Mouse (Mus musculus) olfactory bulb, adult 2 months (tissue): ENCODE measurements at regions not wholly inside any gene's neighbourhood (a gene's known extent, or its start where the extent isn't known, plus 50 kb on each side); places are given as distances from the start of the nearest gene placed in this dataset.
A peak's percentile ranks its signal among the peaks of the same experiment; 100 is the strongest.

ENCODE experiments used
- H3K27ac ChIP-seq: fragments of 200-500 bp; 2 replicates; pipeline ENCODE4 v1.5.1; 2012; ENCODE audit warnings: low read depth, low read length; ENCODE audit not compliant: insufficient read depth
- H3K4me1 ChIP-seq: fragments of 200-500 bp; 2 replicates; pipeline ENCODE4 v1.6.1; 2012; ENCODE audit warnings: low read length; ENCODE audit not compliant: control insufficient read depth, insufficient read depth
- H3K4me3 ChIP-seq: fragments of 200-500 bp; 2 replicates; pipeline ENCODE4 v1.5.1; 2012; ENCODE audit warnings: mild to moderate bottlenecking, low read depth, low read length, moderate library complexity; ENCODE audit not compliant: insufficient read depth
- CTCF ChIP-seq: fragments of 200-500 bp; IDR thresholded peaks from 2 replicates; pipeline ENCODE4 v1.5.1; 2012; ENCODE audit warnings: low read depth, mild to moderate bottlenecking, low read length, moderate library complexity; ENCODE audit not compliant: insufficient read depth
- POLR2A ChIP-seq: fragments of 200-500 bp; IDR thresholded peaks from 2 replicates; pipeline ENCODE4 v1.6.1; 2012; ENCODE audit warnings: mild to moderate bottlenecking, low read depth, low read length, moderate library complexity; ENCODE audit not compliant: insufficient read depth
- WGBS: fragments of 180-500 bp; shearing (Covaris S2); methylation state at CpG from one replicate; pipeline ENCODE4 v1.1.7; 2018; 5-methylcytosine and 5-hydroxymethylcytosine counted together

DNA sequence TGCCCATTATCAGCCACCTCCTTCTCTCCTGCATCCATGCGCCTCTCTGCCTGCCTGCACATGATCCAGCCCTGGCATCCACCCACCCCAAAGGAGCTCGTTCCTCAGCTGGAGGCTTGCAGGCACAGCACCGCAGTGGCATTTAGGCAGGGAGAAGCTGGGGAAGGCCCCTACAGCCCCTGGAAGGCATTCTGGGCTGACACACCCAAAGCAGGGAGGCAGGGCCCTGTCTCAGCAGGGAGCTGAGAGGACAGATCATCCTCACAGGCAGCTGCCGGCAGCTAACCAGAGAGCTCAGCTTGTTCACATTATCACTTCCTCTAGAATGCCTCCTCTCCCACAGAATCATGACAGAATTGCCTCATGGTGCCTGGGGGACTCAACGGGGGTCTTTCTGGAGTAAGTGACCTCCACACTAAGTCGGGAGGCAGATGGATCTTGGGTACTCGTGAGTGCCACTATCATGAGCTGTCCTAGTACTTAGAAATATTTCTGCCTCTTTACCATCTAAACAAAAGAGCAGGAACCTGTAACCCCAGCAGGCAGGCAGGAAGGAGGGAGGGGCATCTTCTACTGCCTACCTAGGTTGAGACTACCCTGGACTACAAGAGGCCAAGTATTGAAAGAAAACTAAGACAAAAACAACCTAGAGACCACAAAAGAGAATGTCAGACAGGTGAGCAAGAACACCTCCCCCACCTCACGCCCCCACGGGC is 94.5 kb upstream of the Spred2 start:
- 28% methylated on average over 9 of the region's 9 CpGs for WGBS
- peak overlapping the region; percentile 16 for H3K27ac ChIP-seq
- H3K4me3 ChIP-seq, result no peak overlapping the region
- H3K4me1 ChIP-seq, result peaks cover 32% of the 10 kb centered on the region
- TF ChIP-seq POLR2A (no peak), CTCF (no peak)

DNA sequence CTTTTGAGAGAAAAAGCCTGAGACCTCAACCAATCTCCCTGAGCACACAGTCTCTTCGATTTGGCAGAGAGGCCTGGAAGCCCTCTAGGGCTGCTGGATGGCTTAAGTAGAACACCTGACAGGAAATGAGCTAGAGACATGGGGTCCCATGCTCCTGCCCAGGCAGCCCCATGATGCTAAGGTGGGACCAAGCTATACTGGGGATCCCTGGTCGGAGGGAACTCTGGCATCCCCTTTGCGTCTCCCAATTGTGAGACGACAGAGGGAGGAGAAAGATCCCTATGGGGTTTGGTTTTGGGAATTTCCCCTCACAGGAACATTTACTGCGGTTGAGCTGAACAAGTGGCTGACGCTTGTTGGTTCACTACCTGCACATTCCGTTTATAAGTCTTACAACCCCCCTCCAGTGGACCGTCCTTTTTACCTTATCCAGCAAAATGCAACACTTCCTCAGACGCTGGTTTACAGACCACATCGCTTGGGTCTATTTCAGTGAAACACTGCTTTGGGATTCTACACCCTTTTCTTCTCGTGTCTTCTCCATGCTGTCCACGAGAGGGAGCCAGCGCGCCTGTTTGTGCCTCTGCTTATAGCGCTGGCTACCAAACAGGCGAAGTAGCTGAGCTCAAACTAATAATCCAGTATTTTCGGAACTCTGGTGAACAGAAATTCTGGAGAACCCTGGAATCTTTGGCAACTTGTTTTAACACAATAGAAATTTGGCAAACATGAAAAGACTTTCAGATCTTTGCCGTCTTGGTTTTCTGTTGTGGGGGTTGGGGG is 93.7 kb upstream of the Spred2 start:
- Histone ChIP-seq H3K27ac (peak overlapping the region; percentile 16; the same call in 1 of the 2 replicates), H3K4me1 (peaks cover 37% of the 10 kb centered on the region), H3K4me3 (no peak overlapping the region)
- 14% methylated on average over 18 of the region's 18 CpGs for WGBS
- TF ChIP-seq CTCF, result peak; percentile 79
- TF ChIP-seq POLR2A, result no peak

DNA sequence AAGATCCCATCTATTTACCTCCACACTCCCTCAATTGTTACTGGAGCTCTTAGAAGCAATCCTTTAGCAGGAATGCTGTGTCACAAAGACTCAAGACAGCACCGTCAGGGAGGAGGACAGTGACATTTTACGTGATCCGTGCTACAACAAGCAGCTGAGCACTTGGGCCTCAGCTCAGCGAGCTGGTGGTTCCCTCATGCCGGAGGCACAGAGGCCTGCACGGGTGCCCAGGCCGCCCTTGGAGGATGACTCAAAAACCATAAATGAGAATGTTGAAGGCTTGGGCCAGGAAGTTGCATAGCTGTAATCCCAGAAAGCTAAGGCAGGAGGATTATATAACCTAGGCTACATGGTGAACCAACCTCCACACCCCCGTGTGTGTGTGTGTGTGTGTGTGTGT is 89.6 kb upstream of the Spred2 start:
- peak overlapping the region; percentile 92 for H3K27ac ChIP-seq
- WGBS, result 45% methylated on average over 8 of the region's 8 CpGs
- H3K4me1 ChIP-seq, result peaks cover 29% of the 10 kb centered on the region
- no peak overlapping the region for H3K4me3 ChIP-seq
- no peak for TF ChIP-seq CTCF

DNA sequence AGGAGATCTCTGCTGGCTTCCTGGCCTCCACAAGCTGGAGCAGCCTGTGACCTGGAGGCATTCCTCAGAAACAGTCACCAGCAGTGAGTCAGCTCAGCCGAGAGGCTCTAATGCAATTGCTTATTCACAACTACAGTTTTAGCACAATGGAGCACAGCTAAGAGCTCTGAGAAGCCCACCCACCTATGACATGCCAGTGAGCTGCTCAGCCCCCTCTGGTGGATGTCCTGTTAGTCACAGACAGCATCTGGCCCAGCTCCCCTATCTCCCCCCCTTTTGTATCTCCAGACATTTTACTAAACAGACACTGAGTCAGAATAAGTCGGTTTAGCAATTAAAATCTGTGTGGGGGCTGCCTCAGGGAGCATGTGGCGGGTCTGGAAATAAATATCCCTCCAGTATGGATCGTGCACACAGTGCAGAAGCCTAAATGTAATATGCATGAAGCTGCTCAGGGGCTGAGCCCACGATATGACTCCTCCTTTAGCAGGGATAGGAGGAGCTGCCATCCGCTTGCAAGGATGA is 88.9 kb upstream of the Spred2 start:
- peaks cover 23% of the 10 kb centered on the region for H3K4me1 ChIP-seq
- peak overlapping the region; percentile 92 for H3K27ac ChIP-seq
- WGBS, result 13% methylated on average over 6 of the region's 6 CpGs
- no peak for TF ChIP-seq CTCF
- no peak overlapping the region for H3K4me3 ChIP-seq

DNA sequence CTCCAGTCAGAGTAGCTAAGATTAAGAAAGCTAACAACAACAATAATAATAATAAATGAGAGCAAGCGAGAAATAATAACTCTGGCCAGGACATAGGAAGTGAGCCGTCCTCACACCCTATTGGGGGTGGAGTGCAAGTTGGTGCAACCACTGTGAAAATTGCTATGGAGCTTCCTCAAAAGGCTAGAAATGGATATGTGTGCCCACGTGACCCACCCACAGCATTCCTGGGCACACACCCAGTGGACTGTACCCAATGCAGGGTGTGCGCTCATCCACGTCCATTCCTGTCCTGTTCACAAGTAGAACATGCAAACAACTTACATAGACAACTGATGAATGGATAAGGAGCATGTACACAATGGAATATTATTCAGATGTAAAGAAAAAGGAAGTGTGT is 85.2 kb upstream of the Spred2 start:
- Histone ChIP-seq H3K27ac (no peak overlapping the region), H3K4me3 (no peak overlapping the region), H3K4me1 (peaks cover 23% of the 10 kb centered on the region)
- WGBS, result 85% methylated on average over 5 of the region's 5 CpGs
- TF ChIP-seq CTCF, result no peak
- no peak for TF ChIP-seq POLR2A

DNA sequence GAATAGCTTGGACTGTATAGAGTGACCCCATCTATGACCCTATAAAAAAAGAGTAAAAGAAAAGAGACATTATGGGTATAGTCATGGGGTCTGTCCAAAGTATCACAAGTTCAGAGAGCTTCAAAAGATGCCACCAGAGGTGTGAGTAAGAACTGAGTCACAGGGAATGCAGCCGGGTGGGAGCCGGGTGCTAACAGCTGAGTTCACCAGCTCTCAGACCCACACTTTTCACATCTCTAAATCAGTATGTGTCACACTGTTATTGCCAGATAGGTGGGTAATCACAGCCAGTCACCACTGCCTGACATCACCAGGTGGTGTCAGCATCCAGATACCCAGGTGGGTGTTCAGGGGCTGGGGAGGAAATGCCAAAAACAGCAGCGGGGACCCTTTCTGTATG is 81.1 kb upstream of the Spred2 start:
- Histone ChIP-seq H3K4me1 (peaks cover 8% of the 10 kb centered on the region; the same call in 1 of the 2 replicates), H3K27ac (peak overlapping the region; percentile 48), H3K4me3 (no peak overlapping the region)
- no peak for TF ChIP-seq POLR2A
- WGBS, result 45% methylated on average over 3 of the region's 3 CpGs

DNA sequence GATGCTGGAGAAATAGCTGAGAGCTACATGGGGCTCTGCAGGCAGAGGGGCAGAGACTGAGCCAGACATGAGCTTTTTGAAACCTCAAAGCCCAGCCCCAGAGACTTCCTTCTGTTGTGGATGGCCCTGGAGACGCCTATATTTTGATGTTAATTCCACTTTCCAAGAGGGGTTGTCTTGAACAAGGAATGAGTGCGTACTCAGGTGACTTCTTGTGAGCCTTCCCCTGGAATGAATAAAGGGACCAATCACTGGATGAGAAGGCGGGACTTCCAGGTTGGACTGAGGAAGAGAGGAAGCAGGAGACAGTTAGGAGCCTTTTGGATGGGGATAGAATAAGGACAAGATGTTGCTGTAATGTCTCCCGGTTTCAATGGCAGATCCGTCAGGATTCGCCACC is 76.3 kb upstream of the Spred2 start:
- no peak overlapping the region for H3K27ac ChIP-seq
- H3K4me3 ChIP-seq, result no peak overlapping the region
- 96% methylated on average over 6 of the region's 6 CpGs for WGBS
- peaks cover 12% of the 10 kb centered on the region for H3K4me1 ChIP-seq
- TF ChIP-seq POLR2A, result no peak

DNA sequence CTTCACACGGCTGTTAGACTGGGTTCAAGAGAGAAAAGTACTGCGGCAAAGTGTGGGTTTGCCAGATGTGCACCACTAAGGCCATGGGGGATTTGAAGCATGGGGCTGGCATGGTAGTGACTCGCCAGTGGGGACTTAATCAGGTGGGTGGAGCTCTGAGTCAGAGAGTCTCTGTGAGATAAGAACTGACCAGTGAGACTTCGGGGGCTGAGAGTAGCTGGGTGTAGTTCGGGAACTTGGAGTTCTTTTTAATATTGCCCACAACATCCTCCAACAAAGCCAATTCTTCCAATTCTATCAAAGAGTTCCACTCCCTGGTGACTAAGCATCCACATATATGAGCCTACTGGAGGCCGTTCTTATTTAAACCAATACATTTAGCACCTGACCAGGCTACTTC is 75.8 kb upstream of the Spred2 start:
- 89% methylated on average over 6 of the region's 6 CpGs for WGBS
- H3K27ac ChIP-seq, result no peak overlapping the region
- H3K4me1 ChIP-seq, result peaks cover 8% of the 10 kb centered on the region
- TF ChIP-seq CTCF (no peak), POLR2A (no peak)
- H3K4me3 ChIP-seq, result no peak overlapping the region

DNA sequence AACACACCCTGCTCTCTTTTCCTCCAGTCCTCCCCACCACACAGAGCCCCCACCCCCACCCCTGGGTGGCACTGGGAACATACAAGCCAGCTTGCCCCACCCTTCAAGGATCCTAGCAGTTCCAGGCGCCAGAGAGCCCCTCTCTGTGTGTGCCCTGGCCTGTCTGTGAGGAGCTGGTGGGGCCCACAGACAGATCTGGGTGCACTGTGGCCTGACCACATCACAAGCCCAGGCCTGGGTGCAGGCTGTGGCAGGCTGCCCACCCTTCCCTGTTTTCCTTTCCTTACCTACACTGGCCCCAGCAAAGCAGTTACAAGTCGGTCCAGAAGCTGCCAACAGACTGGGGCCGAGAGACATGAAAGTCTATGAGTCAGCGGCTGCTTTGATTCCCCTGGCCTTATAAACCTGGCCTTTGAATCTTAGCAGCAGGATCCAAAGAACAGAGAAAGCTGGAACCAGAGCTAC is 74.8 kb upstream of the Spred2 start:
- TF ChIP-seq POLR2A (no peak), CTCF (no peak)
- no peak overlapping the region for H3K27ac ChIP-seq
- H3K4me3 ChIP-seq, result no peak overlapping the region
- peaks cover 7% of the 10 kb centered on the region for H3K4me1 ChIP-seq
- 44% methylated on average over 4 of the region's 4 CpGs for WGBS
